Mouse (Mus musculus) kidney, postnatal 14 days (tissue): ENCODE results near the gene Cstl1.
"Not testable (repeated sequence)": the region's sequence is repeated elsewhere in the genome, so short reads cannot be mapped to it uniquely, and the experiment has no call there.

ENCODE experiments used
- DNase-seq: peaks from one replicate; pipeline ENCODE4 v3.0.0; 2022; ENCODE audit warnings: mixed read lengths

Gene Cstl1

DNA sequence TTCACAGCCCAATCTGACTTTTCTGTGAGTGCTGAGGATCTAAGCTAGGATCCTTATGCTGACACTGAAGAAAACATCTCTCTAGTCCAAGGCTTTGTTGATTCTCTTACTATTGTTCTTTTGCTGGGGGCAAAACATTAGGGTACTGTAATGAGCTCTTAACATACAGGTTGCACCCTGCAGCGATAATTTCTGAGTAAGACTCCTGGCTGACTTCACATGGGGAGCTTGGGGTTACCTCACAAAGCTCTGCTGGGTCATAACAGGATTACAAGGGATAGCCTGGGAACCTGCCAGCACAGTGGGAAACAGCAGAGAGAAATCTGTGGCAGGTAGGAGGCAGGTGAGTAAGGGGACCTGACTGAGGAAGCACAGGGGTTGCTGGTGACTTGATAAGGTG, at the start of gene Cstl1:
TSS of gene Cstl1 (plus strand) at position 301 of the 400 bp plus-strand sequence.
- no peak for DNase-seq

DNA sequence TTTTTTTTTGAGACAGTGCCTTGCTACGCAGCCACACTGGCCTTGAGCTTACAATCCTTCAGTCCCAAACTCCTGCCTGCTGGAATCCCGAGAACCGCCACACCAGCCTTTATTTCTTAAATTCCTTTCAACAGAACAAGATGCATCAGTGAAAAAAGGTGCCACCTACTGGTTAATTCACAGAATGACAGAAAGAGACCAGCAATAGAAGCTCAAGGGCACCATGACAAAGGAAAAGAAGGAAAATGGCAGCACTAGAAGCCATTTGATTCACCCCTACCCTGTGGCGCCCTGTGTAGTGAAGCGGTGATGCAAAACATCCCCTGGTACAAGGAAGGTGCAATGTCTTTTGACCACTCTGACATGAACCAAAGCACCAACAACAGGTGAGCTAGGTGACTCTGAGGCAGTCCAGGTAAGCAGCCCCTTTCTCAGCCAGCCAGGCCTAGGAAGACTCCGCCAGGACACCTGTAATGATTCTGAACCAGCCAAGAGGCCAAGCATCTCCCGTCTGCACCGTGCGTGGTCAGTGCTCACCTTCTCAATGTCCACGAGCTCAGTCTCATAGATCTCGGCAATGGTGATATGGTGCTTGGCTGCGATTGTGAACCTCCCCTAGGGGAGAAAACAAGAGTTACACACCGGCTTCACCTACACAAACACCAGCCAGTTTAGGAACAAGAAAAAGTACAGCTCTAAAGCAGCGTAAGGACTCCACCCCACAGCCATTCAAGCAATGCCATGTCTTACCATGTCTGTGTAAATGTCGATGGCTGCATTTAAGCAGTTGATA, 43.6 kb upstream of the Cstl1 start:
- peak; percentile 21 for DNase-seq

GRCm38 (mm10) chr2:148707202-148707530, 43.0 kb upstream of the Cstl1 start:
- no peak for DNase-seq

- DNase-seq = no peak
Measured at GRCm38 (mm10) chr2:148712326-148712725, 37.8 kb upstream of the Cstl1 start.

GRCm38 (mm10) chr2:148717072-148717471, 33.1 kb upstream of the Cstl1 start:
- peak; percentile 16 for DNase-seq

GRCm38 (mm10) chr2:148719271-148719995, 30.7 kb upstream of the Cstl1 start:
- DNase-seq = no peak

DNA sequence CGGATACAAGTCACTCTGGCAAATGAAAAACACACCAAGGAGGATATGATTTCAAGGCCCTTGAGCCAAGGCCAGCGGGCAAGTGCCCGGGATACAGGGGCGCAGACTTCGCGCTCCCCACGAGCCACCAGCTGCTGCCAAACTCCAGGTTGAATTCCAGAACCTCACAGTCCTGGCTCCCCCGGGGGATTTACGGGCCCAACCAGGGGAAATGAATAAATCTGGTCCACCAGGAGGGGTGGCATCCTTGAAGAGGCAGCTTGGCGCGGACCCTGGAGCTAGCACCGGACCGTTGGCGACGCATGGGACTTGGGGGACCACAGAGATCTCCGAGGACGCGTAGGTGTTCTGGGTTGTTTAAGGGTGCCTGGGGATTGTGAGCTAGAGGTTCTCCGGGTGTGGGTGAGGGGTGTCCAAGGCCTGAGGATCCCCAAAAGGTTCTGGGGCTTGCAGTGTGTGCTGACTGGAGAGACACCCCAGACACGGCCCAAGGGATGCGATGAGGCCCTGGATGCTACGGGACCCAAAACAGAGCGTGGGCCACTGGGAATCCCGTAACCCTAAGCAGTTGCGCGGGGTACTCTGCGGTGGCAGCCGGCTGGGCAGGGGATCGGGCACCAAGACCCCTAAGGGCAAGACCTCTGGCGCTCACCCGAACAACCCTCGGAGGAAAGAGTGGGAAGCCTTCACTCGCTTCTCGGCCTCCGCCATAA, 18.4 kb upstream of the Cstl1 start:
- DNase-seq = no peak

DNA sequence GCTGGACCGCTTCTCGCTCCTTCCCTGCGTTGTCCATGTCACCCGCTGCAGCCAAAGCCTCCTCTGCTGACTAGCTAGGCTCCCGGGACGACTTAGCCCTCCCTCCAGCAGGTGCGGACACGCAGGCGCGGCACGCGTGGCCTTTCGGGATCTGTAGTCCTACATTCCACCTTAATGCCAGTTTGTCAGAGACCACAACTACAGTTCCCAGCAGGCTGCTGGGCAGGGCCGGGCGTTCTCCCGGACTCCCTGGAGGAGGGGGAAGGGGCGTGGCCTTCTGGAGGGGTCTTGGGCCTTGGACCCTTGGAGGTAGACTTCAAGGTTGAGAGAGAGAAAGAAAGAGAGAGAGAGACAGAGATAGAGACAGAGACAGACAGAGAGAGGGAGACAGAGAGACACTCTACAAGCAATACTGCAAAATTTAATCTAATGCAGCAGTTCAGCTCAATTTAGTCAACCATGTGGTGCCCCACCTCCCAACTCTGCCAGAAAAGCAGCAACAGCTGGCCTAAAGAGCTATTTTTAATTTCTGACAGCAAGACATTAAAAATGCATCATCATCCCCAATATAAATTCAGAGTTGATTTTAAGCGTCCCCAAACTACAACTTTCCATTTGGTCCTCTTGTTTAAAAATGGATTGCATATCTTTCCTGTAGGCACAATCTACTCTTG, 17.7 kb upstream of the Cstl1 start, which contains the start of gene Napb:
TSS of gene Napb (minus strand) at position 141 of the 674 bp plus-strand sequence.
- DNase-seq = peak; percentile 96

DNA sequence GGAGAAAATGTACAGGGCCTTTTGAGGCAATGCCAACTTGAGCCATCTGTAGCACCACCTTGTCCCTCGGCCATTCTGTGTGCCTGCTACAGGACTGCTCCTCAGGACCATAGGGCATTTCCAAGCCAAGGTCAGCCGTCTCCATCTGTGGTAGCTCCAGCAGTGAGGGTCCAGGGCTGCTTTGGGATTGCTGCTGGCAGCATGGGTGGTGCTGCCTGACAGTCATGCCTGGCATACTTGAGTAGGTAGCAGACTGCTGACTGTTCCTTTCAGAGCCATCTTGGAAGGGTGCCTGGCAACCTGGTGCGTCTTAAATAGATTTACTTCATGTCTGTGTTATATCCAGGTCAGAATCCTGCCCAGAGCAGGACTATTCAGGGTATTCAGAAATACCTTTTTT, 7.2 kb upstream of the Cstl1 start:
- DNase-seq = peak; percentile 7

DNA sequence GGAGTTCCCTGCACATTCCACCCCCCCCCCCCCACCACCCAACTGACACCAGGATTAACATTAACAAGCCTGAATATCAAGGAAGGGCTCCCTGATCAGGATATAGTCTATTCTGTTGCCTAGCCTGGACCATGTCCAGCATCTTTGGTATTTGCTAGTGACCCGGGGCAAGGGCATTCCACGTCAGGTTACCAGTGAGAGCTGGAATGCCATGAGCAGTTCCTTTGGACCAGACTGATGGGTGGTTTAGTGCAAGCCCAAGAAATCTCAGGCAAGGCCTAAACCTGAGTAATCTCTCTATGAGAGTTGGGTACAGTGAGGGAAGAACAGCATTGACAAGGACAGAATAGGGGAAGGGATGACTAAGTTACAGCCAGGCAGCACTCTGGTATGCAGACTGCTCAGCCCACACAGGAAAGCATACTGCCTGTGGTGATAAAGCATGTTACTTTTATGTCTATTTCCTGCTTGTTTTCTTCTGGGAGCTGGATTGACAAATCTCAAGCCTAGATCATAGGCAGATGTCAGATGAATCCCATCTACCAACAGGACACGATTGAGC, 6.2 kb upstream of the Cstl1 start:
- peak; percentile 13 for DNase-seq

GRCm38 (mm10) chr2:148751893-148752813, 2.0 kb downstream of the Cstl1 start:
- peak; percentile 81 for DNase-seq

GRCm38 (mm10) chr2:148754310-148754846, 4.2 kb downstream of the Cstl1 start:
- DNase-seq = no peak

- DNase-seq = no peak
Measured at GRCm38 (mm10) chr2:148763648-148764388, 13.7 kb downstream of the Cstl1 start.

GRCm38 (mm10) chr2:148771397-148771796, 21.2 kb downstream of the Cstl1 start, which contains the start of gene Cst11:
Cst11 (minus strand) TSS chr2:148771497.
- not testable (repeated sequence) for DNase-seq

DNA sequence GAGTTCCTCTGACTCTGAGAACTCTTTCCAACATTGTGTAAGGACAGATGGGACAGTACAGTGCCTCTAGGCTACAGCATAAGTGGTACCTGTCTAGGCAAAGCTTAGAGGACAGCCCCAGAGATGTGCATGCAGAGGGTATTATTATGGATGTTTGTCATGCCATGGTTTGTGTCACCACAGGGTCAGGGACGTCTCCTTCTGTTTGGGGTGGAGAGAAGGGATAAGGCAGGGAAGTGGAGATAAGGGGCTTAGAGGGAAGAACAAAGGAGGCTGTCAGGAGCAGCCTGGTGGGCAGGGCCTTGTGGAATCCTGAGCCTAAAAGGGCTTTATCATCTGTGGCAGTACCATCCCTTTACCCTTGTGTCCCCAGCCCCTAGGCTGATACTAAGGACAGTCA, 31.6 kb downstream of the Cstl1 start, which contains the start of gene 8030411F24Rik:
TSS of gene 8030411F24Rik (plus strand) at position 301 of the 400 bp plus-strand sequence.
- no peak for DNase-seq

DNA sequence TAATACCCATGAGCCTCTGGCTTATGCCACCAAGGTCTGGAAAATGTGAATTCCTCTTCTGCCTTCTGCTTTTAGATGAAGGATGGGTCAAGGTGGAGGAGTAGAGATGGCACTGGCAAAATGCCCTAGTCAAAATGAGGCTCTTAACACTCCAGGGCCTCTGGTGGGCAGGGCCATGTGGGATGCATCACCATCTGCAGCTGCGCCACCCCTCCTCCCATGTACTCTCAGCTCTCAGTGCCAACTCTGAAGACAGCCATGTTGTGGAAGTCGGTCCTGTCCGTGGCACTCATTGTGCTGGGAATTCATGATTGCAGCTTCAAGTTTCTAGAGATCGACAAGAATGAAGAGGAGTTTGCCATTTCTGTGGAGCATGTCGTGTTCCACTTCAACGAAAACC, 39.0 kb downstream of the Cstl1 start, which contains the start of gene Cst12:
TSS of gene Cst12 (plus strand) at position 220 of the 400 bp plus-strand sequence.
- no peak for DNase-seq

DNA sequence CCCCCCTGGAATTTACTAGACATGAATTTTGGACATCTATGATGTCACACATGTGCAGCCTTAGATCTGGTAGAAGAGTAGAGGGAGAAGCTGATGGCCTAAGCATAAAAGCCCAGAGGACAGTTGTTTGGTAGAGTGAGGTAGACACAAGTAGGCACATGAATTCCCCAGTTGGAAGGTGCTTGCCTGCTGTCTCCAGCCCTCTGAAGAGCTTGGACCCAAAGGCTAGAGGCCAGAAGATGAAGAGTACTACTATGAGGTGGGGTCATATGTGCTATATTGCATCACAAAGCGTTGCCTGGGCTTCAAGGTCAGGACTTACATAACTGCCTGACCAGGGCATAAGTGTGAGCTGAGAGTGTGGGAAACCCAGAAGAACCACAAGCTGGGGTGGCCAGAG, 48.3 kb downstream of the Cstl1 start, which contains the start of gene Cst8:
TSS of gene Cst8 (plus strand) at position 301 of the 400 bp plus-strand sequence.
- DNase-seq = no peak

DNA sequence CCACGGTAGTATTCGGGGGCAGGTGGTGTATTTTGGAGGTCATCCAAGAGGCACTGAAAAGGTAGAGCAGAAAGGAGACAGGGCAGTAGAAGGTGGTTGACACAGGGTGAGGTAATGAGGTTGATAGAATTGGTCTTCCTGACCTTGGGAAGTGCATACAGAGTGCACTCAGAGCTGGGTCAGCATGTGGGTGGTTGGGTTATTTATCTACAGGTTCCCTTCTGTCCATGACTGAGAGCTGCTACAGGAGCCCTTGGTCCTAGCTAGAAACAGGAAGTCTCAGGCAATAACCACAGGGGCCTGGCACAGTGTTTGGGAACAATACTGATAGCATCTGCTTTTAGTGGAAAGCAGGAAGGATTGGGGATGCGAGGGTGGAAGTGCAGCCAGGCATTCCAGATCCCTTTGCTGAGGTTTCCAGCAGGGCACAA, 51.3 kb downstream of the Cstl1 start:
- DNase-seq = no peak
